Mouse (Mus musculus) heart, embryonic 12.5 days (tissue): ENCODE results near the gene Ccdc183. TPM values are rescaled to one million over a fixed set of nuclear protein-coding genes. Genes with fewer than 3 reads are reported as not detected.

Experiments used
- ATAC-seq: fragments of 200-750 bp; cut with Nextera tagmentation; 2 replicates; pipeline ENCODE4 v1.8.0; 2017; ENCODE audit warnings: moderate TSS enrichment, moderate library complexity; ENCODE audit not compliant: insufficient number of reproducible peaks, low FRiP score
- H3K27ac ChIP-seq: fragments of 300-500 bp; sonication (generic); 2 replicates; pipeline ENCODE4 v1.5.1; 2016; ENCODE audit warnings: mild to moderate bottlenecking, moderate library complexity; ENCODE audit not compliant: poor library complexity, severe bottlenecking
- H3K27me3 ChIP-seq: fragments of 300-500 bp; sonication (generic); replicated peaks from 2 replicates; pipeline ENCODE4 v1.6.1; 2016; ENCODE audit warnings: mild to moderate bottlenecking, moderate library complexity
- H3K36me3 ChIP-seq: fragments of 300-500 bp; sonication (generic); 2 replicates; pipeline ENCODE4 v1.6.1; 2016; ENCODE audit warnings: mild to moderate bottlenecking, moderate library complexity
- H3K4me1 ChIP-seq: fragments of 300-500 bp; sonication (generic); replicated peaks from 2 replicates; pipeline ENCODE4 v1.6.1; 2016; ENCODE audit warnings: mild to moderate bottlenecking
- H3K4me2 ChIP-seq: fragments of 300-500 bp; sonication (generic); 2 replicates; pipeline ENCODE4 v1.6.1; 2016; ENCODE audit warnings: mild to moderate bottlenecking, moderate library complexity
- H3K4me3 ChIP-seq: fragments of 300-500 bp; sonication (generic); 2 replicates; pipeline ENCODE4 v1.5.1; 2016; ENCODE audit warnings: mild to moderate bottlenecking
- H3K9ac ChIP-seq: fragments of 300-500 bp; sonication (generic); 2 replicates; pipeline ENCODE4 v1.6.1; 2016; ENCODE audit warnings: mild to moderate bottlenecking, moderate library complexity
- H3K9me3 ChIP-seq: fragments of 300-500 bp; sonication (generic); replicated peaks from 2 replicates; pipeline ENCODE4 v1.6.1; 2016; ENCODE audit warnings: mild to moderate bottlenecking, moderate library complexity
- WGBS: fragments of 180-500 bp; shearing (Covaris S2); methylation state at CpG from one replicate; pipeline ENCODE4 v1.1.7; 2016; 5-methylcytosine and 5-hydroxymethylcytosine counted together
- polyA plus RNA-seq: library from polyadenylated mRNA; unstranded; fragments of >200 nt; fragmentation: Nextera tagmentation; extraction: Ambion mirVana; gene quantifications from 2 replicates; pipeline ENCODE4 v1.2.1, GENCODE M21; 2016

The Ccdc183 gene
- polyA plus RNA-seq, 1 experiment from 2014 or later: 0.14 TPM

GRCm38 (mm10) chr2:25639890-25640289 lies 22.4 kb upstream of the Ccdc183 start:
- Histone ChIP-seq H3K4me2 (no peak overlapping the region), H3K27me3 (no peaks in the 10 kb centered on the region), H3K36me3 (no peaks in the 10 kb centered on the region), H3K4me1 (no peaks in the 10 kb centered on the region), H3K9me3 (no peaks in the 10 kb centered on the region), H3K4me3 (no peak overlapping the region), H3K9ac (no peak overlapping the region), H3K27ac (no peak overlapping the region)
- WGBS: 13% methylated on average over 6 of the region's 6 CpGs
- ATAC-seq: no peak

GRCm38 (mm10) chr2:25634046-25634445 lies 16.6 kb upstream of the Ccdc183 start:
- no peak overlapping the region for H3K27ac ChIP-seq
- no peak for ATAC-seq
- no peaks in the 10 kb centered on the region for H3K27me3 ChIP-seq
- 43% methylated on average over 1 of the region's 1 CpGs for WGBS
- no peaks in the 10 kb centered on the region for H3K36me3 ChIP-seq
- no peak overlapping the region for H3K4me2 ChIP-seq
- no peaks in the 10 kb centered on the region for H3K9me3 ChIP-seq
- H3K9ac ChIP-seq: no peak overlapping the region
- H3K4me1 ChIP-seq: no peaks in the 10 kb centered on the region
- no peak overlapping the region for H3K4me3 ChIP-seq

- Histone ChIP-seq H3K9ac (no peak overlapping the region), H3K27ac (no peak overlapping the region), H3K27me3 (no peaks in the 10 kb centered on the region), H3K4me3 (no peak overlapping the region), H3K36me3 (no peaks in the 10 kb centered on the region), H3K4me1 (no peaks in the 10 kb centered on the region), H3K9me3 (no peaks in the 10 kb centered on the region), H3K4me2 (no peak overlapping the region)
- no peak for ATAC-seq
- 68% methylated on average over 3 of the region's 3 CpGs for WGBS
These were observed 16.1 kb upstream of the Ccdc183 start for GRCm38 (mm10) chr2:25633616-25634015.

DNA sequence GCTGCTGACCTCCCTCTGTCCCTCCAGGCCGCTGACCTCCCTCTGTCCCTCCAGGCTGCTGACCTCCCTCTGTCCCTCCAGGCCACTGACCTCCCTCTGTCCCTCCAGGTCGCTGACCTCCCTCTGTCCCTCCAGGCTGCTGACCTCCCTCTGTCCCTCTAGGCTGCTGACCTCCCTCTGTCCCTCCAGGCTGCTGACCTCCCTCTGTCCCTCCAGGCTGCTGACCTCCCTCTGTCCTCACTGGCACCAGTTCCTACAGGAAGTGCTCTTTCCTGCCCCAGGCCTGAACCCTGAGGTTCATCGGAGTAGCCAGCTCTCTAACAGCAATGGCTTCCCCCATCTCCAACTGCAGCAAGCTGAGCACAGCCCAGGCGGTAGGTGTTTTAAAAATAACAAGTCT lies 11.3 kb upstream of the Ccdc183 start:
- ATAC-seq: no peak
- WGBS: 42% methylated on average over 4 of the region's 4 CpGs
- Histone ChIP-seq H3K36me3 (no peaks in the 10 kb centered on the region), H3K27ac (no peak overlapping the region), H3K4me2 (no peak overlapping the region), H3K9ac (no peak overlapping the region), H3K4me1 (no peaks in the 10 kb centered on the region), H3K4me3 (no peak overlapping the region), H3K27me3 (peaks cover 1% of the 10 kb centered on the region; the same call in 1 of the 2 replicates), H3K9me3 (no peaks in the 10 kb centered on the region)

DNA sequence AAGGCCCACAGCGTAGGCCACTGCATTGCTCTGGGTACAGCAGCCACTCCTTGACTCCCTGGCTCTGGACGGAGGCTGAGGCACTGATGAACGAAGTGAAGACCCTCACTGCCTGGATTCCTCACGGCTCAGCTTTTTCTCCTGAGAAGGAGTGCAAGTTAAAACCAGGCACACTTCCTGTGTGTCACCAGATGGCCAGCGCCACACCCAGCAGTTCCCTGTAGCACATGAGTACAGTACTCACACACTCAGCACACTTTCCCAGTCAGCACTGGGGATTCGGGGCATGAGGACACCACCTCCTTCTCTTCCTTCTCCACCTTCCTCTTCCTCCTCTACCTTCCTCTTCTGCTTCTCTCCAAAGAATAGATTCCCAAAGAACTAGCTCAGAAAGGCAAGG lies 10.3 kb upstream of the Ccdc183 start, which contains the start of gene Fcna:
Gene Fcna (minus strand): TSS at position 220 of the 400 bp plus-strand sequence.
- Histone ChIP-seq H3K36me3 (no peaks in the 10 kb centered on the region), H3K27ac (no peak within 1 kb of the TSS), H3K4me1 (no peaks in the 10 kb centered on the region), H3K27me3 (peaks cover 7% of the 10 kb centered on the region; the same call in 1 of the 2 replicates), H3K9me3 (no peaks in the 10 kb centered on the region), H3K4me2 (no peak within 1 kb of the TSS), H3K4me3 (no peak within 1 kb of the TSS), H3K9ac (no peak within 1 kb of the TSS)
- WGBS: 62% methylated on average over 6 of the region's 6 CpGs
- ATAC-seq: no peak

GRCm38 (mm10) chr2:25625986-25626385 lies 8.5 kb upstream of the Ccdc183 start:
- no peak overlapping the region for H3K9ac ChIP-seq
- WGBS: 51% methylated on average over 5 of the region's 5 CpGs
- H3K4me2 ChIP-seq: no peak overlapping the region
- H3K27me3 ChIP-seq: peaks cover 7% of the 10 kb centered on the region; the same call in 1 of the 2 replicates
- H3K4me3 ChIP-seq: no peak overlapping the region
- no peak for ATAC-seq
- no peaks in the 10 kb centered on the region for H3K36me3 ChIP-seq
- H3K9me3 ChIP-seq: no peaks in the 10 kb centered on the region
- peaks cover 9% of the 10 kb centered on the region; the same call in 1 of the 2 replicates for H3K4me1 ChIP-seq
- no peak overlapping the region for H3K27ac ChIP-seq

GRCm38 (mm10) chr2:25621229-25622200 lies 4.0 kb upstream of the Ccdc183 start, which contains the start of gene Tmem141:
TSS of gene Tmem141 (minus strand) at chr2:25622005.
- peaks cover 42% of the 10 kb centered on the region for H3K27me3 ChIP-seq
- 5% methylated on average over 34 of the region's 34 CpGs for WGBS
- H3K27ac ChIP-seq: 0 out of 2 replicates have a peak within 1 kb of the TSS, but pooled peaks have one; percentile 17

DNA sequence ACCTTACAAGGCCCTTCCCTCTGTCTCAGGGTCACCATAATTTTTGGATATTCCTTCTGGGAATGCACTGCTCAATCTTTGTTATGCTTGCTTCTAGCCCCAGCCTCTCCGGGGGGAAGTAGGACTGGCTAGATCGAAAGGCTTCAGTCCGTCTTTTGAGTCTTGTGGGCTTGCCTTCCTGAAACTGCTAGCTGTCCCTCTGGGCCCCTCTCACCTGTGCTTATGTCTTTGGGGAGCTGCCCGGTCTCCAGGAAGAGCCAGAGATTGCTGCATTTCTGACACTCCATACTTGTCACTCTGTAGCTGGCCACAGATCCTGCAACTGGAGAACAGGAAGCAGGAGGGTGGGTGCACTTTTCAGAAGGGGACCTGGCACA lies 3.4 kb upstream of the Ccdc183 start:
- Histone ChIP-seq H3K4me2 (peak overlapping the region; percentile 88; the same call in 1 of the 2 replicates), H3K9ac (peak overlapping the region; percentile 69; the same call in 1 of the 2 replicates), H3K4me1 (peaks cover 12% of the 10 kb centered on the region; the same call in 1 of the 2 replicates), H3K4me3 (no peak overlapping the region), H3K9me3 (no peaks in the 10 kb centered on the region), H3K27ac (no peak overlapping the region), H3K36me3 (no peaks in the 10 kb centered on the region), H3K27me3 (peaks cover 49% of the 10 kb centered on the region)
- 79% methylated on average over 4 of the region's 4 CpGs for WGBS
- no peak for ATAC-seq

More at GRCm38 (mm10) chr2:25621229-25622200, 4.0 kb upstream of the Ccdc183 start, which contains the start of gene Tmem141:
- Histone ChIP-seq H3K36me3 (no peaks in the 10 kb centered on the region), H3K9ac (peak within 1 kb of the TSS; percentile 69), H3K4me2 (peak within 1 kb of the TSS; percentile 88), H3K4me3 (peak within 1 kb of the TSS; percentile 55), H3K9me3 (no peaks in the 10 kb centered on the region), H3K4me1 (peaks cover 9% of the 10 kb centered on the region; the same call in 1 of the 2 replicates)
- ATAC-seq: peak; percentile 88

DNA sequence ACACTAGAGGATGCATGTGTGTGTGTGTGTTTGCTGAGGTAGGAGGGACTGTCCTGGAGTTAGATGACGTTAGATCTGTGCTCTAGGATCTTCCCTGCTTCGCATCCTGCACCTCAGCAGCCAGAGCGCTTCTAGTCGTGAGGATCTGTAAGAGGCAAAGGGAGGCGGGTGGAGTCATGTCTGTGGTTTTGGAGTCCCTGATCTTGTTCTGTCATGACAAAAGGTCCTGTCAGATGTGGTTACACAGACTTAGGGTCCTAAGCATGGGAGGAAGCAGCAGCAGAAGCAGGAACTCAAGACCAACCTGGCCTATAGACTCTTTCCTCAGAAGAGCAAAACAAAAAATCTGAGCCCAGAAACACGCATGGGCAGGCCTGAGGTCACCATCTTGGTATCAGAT lies 2.9 kb upstream of the Ccdc183 start:
- H3K4me3 ChIP-seq: no peak overlapping the region
- no peak overlapping the region for H3K9ac ChIP-seq
- H3K27ac ChIP-seq: no peak overlapping the region
- H3K9me3 ChIP-seq: no peaks in the 10 kb centered on the region
- no peak for ATAC-seq
- peaks cover 53% of the 10 kb centered on the region for H3K27me3 ChIP-seq
- WGBS: 68% methylated on average over 6 of the region's 6 CpGs
- H3K36me3 ChIP-seq: no peaks in the 10 kb centered on the region
- no peak overlapping the region for H3K4me2 ChIP-seq
- H3K4me1 ChIP-seq: peaks cover 12% of the 10 kb centered on the region; the same call in 1 of the 2 replicates

DNA sequence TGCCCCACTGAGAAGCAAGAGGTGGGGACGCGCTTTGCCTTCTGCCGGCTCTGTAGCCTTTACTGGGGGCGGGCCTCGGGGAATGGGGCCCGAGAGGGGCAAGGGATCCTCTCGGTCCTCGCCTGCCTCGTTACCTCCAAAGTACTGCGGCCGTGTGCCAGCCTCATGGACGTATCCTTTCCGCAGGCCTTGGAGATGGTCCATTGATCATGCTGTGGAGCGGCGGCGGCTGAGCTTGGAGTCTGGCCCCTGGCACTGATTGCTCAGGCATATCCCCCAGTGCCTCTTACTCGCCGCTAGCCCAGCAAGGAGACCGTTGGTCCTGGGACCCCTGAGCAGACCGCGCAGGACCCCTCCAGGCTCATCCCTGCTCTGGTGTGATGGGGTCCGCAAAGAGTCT lies 1.1 kb downstream of the Ccdc183 start:
- Histone ChIP-seq H3K27ac (no peak overlapping the region), H3K4me1 (peaks cover 8% of the 10 kb centered on the region; the same call in 1 of the 2 replicates), H3K4me3 (peak overlapping the region; percentile 26), H3K4me2 (peak overlapping the region; percentile 44), H3K9ac (no peak overlapping the region), H3K27me3 (peaks cover 81% of the 10 kb centered on the region), H3K9me3 (no peaks in the 10 kb centered on the region), H3K36me3 (no peaks in the 10 kb centered on the region)
- WGBS: 18% methylated on average over 22 of the region's 22 CpGs
- no peak; the same call in 1 of the 2 replicates for ATAC-seq

- H3K4me2 ChIP-seq: peak overlapping the region; percentile 62
- H3K9me3 ChIP-seq: no peaks in the 10 kb centered on the region
- no peak for ATAC-seq
- peak overlapping the region; percentile 84 for H3K4me3 ChIP-seq
- WGBS: 58% methylated on average over 10 of the region's 10 CpGs
- no peak overlapping the region for H3K9ac ChIP-seq
- H3K36me3 ChIP-seq: no peaks in the 10 kb centered on the region
- H3K4me1 ChIP-seq: peaks cover 18% of the 10 kb centered on the region
- H3K27me3 ChIP-seq: peaks cover 34% of the 10 kb centered on the region
- no peak overlapping the region for H3K27ac ChIP-seq
These were observed 8.8 kb downstream of the Ccdc183 start for GRCm38 (mm10) chr2:25608671-25609070.
